Mouse (Mus musculus) forebrain, embryonic 12.5 days (tissue): ENCODE results near the gene Acot7. TPM values are rescaled to one million over a fixed set of nuclear protein-coding genes. Genes with fewer than 3 reads are reported as not detected.
A peak's percentile ranks its signal among the peaks of the same experiment; 100 is the strongest.

Experiments used
- ATAC-seq: fragments of 200-750 bp; cut with Nextera tagmentation; 2 replicates; pipeline ENCODE4 v1.8.0; 2017; ENCODE audit warnings: moderate TSS enrichment; ENCODE audit not compliant: low FRiP score
- H3K27ac ChIP-seq: fragments of 300-500 bp; sonication (generic); 2 replicates; pipeline ENCODE4 v1.5.1; 2016; ENCODE audit warnings: mild to moderate bottlenecking
- H3K27me3 ChIP-seq: fragments of 300-500 bp; sonication (generic); 2 replicates; pipeline ENCODE4 v1.6.1; 2016; ENCODE audit warnings: mild to moderate bottlenecking
- H3K36me3 ChIP-seq: fragments of 300-500 bp; sonication (generic); replicated peaks from 2 replicates; pipeline ENCODE4 v1.6.1; 2016; ENCODE audit warnings: mild to moderate bottlenecking
- H3K4me1 ChIP-seq: fragments of 300-500 bp; sonication (generic); 2 replicates; pipeline ENCODE4 v1.6.1; 2016
- H3K4me2 ChIP-seq: fragments of 300-500 bp; sonication (generic); 2 replicates; pipeline ENCODE4 v1.6.1; 2016; ENCODE audit warnings: mild to moderate bottlenecking, moderate library complexity
- H3K4me3 ChIP-seq: fragments of 300-500 bp; sonication (generic); replicated peaks from 2 replicates; pipeline ENCODE4 v1.5.1; 2016; ENCODE audit warnings: mild to moderate bottlenecking
- H3K9ac ChIP-seq: fragments of 300-500 bp; sonication (generic); 2 replicates; pipeline ENCODE4 v1.6.1; 2016; ENCODE audit warnings: mild to moderate bottlenecking
- H3K9me3 ChIP-seq: fragments of 300-500 bp; sonication (generic); 2 replicates; pipeline ENCODE4 v1.6.1; 2016
- WGBS: fragments of 180-500 bp; shearing (Covaris S2); methylation state at CpG from one replicate; pipeline ENCODE4 v1.1.7; 2016; 5-methylcytosine and 5-hydroxymethylcytosine counted together
- polyA plus RNA-seq: library from polyadenylated mRNA; unstranded; fragments of >200 nt; fragmentation: Nextera tagmentation; extraction: Ambion mirVana; gene quantifications from 2 replicates; pipeline ENCODE4 v1.2.1, GENCODE M21; 2016

Gene Acot7
- polyA plus RNA-seq, 1 experiment from 2014 or later = 85.9 TPM

DNA sequence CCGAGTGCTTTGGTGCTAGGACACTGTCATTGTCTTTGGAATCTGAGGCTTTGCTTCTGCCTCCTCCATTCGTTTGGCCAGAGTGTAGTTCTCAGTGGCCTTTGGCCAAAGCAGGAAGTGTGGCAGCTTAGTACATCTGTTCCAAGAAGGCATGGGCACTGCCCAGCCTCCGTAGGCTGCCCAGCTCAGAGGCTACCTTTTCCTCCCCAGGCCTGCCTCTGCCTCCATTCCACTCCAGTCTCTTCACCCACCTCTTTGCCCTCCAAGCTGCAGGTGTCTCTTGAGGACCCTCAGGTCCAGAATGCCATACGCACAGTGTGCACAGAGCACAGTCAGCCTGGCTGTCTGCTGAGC, 86.2 kb downstream of the Acot7 start:
- Histone ChIP-seq H3K9me3 (no peaks in the 10 kb centered on the region), H3K4me2 (no peak overlapping the region), H3K36me3 (peaks cover 10% of the 10 kb centered on the region), H3K27me3 (no peaks in the 10 kb centered on the region), H3K27ac (no peak overlapping the region), H3K9ac (no peak overlapping the region), H3K4me3 (no peak overlapping the region), H3K4me1 (peaks cover 15% of the 10 kb centered on the region)
- WGBS = 57% methylated on average over 4 of the region's 4 CpGs
- ATAC-seq = no peak

DNA sequence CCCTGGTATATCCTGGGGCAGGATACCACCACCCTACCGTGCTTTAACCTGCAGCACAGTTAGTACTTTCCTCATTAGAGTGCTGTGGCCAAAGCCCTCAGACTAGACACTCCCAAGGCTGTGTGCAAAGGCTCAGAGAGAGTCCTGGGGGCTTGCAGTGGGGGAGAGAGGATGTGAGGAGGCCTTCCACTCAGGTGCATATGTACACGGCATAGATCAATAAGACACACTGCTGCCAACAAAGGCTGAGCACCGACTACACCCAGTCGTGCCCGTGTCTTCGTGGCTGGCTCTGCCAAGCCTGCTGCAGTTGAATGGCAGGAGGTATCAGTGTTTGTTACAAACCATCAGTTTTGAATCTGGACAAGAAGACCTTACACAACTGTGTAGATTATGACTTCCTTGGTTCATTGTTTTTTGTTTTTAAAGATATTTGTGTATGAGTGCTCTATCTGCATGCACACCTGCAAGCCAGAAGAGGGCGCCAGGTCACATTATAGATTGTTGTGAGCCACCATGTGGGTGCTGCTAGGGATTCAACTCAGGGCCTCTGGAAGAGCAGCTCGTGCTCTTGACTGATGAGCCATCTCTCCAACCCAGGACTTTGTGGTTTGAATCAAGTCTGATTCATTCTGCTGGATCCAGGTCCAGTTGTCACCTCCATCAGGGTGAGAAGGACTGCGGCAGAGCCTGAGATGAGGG, 87.1 kb downstream of the Acot7 start:
- Histone ChIP-seq H3K9me3 (no peaks in the 10 kb centered on the region), H3K27me3 (no peaks in the 10 kb centered on the region), H3K4me2 (no peak overlapping the region), H3K36me3 (peaks cover 10% of the 10 kb centered on the region), H3K9ac (no peak overlapping the region), H3K4me3 (no peak overlapping the region), H3K4me1 (peaks cover 15% of the 10 kb centered on the region), H3K27ac (no peak overlapping the region)
- no peak for ATAC-seq
- 92% methylated on average over 9 of the region's 9 CpGs for WGBS

DNA sequence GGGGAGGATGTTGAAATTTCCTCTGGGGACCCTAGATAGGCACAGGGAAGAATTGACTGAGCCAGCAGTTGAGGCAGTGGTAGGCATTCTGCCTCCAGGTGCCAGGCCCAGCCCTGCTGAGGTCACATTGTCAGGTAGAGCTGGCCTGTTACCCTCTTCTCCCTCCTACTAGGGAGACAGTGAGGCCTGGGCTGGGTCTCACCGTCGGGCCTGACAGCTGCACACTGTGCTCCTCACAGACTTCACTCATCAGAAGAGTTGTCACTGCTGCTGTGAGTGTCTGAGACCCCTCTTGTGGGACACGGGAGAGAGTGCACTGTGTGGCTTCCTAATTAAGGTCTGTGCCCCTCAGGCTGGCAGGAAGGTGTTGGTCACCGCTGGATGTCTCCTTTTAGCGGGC, 87.9 kb downstream of the Acot7 start:
- H3K4me2 ChIP-seq = no peak overlapping the region
- H3K4me1 ChIP-seq = peaks cover 15% of the 10 kb centered on the region
- H3K27me3 ChIP-seq = no peaks in the 10 kb centered on the region
- WGBS = 63% methylated on average over 5 of the region's 5 CpGs
- ATAC-seq = no peak
- H3K27ac ChIP-seq = no peak overlapping the region
- no peak overlapping the region for H3K9ac ChIP-seq
- H3K4me3 ChIP-seq = no peak overlapping the region
- H3K9me3 ChIP-seq = no peaks in the 10 kb centered on the region
- H3K36me3 ChIP-seq = peaks cover 9% of the 10 kb centered on the region

DNA sequence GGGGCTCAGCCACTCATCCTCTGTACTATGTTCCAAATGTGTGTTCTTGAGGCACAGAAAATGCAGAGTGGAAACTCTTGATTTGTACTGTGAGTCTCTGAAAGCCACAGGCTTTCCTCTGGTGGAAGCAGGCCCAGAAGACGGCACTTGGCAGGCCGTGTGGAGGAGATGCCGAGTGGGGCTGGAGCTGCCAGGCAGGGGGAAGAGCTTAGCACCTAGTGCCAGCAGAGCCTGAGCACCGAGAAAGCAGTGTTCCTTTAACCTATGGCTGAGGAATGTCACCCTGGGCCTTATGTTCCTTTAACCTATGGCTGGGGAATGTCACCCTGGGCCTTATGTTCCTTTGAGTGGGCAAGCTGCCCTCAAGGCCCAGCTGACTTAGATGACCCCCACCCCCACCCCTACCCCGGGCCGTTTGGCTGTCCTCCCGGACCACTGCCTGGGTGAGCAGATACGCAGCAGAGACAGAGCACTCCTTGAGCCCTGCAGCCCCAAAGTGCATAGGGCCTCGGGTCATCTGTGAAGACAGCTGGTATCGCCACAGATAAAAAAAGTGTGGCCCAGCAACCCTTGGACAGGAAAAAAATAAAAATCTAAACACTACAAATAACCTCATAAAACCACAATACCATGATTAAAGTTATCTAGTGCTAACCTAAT, 88.4 kb downstream of the Acot7 start:
- Histone ChIP-seq H3K4me3 (no peak overlapping the region), H3K27me3 (0 out of 2 replicates have a peak, but pooled peaks cover 4% of the 10 kb centered on the region), H3K4me1 (peaks cover 15% of the 10 kb centered on the region), H3K9ac (no peak overlapping the region; the same call in 1 of the 2 replicates), H3K36me3 (peaks cover 6% of the 10 kb centered on the region; the same call in 1 of the 2 replicates), H3K4me2 (no peak overlapping the region), H3K9me3 (no peaks in the 10 kb centered on the region), H3K27ac (no peak overlapping the region)
- WGBS = 71% methylated on average over 10 of the region's 10 CpGs
- no peak for ATAC-seq

GRCm38 (mm10) chr4:152267748-152268369, 89.9 kb downstream of the Acot7 start:
- H3K4me1 ChIP-seq = peaks cover 20% of the 10 kb centered on the region
- H3K9ac ChIP-seq = no peak overlapping the region
- no peak for ATAC-seq
- peaks cover 11% of the 10 kb centered on the region; the same call in 1 of the 2 replicates for H3K27me3 ChIP-seq
- 86% methylated on average over 13 of the region's 13 CpGs for WGBS
- H3K36me3 ChIP-seq = peaks cover 3% of the 10 kb centered on the region; the same call in 1 of the 2 replicates
- H3K4me3 ChIP-seq = no peak overlapping the region
- no peak overlapping the region for H3K4me2 ChIP-seq
- no peaks in the 10 kb centered on the region for H3K9me3 ChIP-seq
- peak overlapping the region; percentile 3; the same call in 1 of the 2 replicates for H3K27ac ChIP-seq

DNA sequence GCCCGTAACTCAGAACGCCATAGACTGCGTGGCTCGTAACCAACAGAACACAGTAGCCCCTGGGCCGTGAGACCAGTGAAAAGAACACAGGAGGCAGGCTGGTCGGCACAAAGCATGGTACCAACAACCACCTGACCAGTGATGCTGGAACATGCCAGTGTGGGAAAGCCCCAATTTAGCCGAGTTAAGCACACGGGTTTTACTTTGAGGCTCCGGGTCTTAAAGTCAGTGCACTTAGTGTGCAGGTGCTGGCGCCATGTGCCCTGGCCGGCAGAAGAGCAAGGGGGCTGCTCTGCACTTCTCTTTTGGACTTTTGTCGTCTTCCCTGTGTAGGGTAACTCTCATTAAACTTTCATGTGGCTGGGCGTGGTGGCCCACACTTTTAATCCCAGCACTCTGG, 92.0 kb downstream of the Acot7 start:
- Histone ChIP-seq H3K27ac (no peak overlapping the region), H3K9ac (no peak overlapping the region), H3K27me3 (peaks cover 32% of the 10 kb centered on the region), H3K4me1 (peaks cover 31% of the 10 kb centered on the region), H3K4me3 (no peak overlapping the region), H3K36me3 (peaks cover under 1% of the 10 kb centered on the region; the same call in 1 of the 2 replicates), H3K4me2 (no peak overlapping the region), H3K9me3 (no peaks in the 10 kb centered on the region)
- no peak for ATAC-seq
- 87% methylated on average over 13 of the region's 13 CpGs for WGBS

DNA sequence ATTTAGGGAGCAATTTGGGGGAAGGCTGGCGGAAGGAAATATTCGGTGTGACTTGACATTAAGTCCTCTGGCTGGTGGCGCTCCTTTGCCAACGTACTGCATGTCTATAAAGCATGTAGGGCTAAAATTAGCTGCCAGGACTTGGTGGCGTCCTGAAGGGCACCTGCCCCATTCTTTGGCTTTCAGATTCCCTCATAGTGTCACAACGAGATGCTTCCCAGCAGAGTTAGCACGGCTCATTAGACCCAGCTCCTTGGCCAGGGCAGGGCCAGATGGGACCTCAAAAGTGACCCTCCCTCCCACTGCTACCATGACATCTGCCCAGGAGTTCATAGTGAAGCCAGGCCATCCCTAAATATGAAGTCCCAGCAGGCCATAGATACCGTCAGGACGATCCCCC, 92.7 kb downstream of the Acot7 start:
- no peak for ATAC-seq
- Histone ChIP-seq H3K9ac (no peak overlapping the region), H3K4me2 (no peak overlapping the region), H3K27me3 (peaks cover 38% of the 10 kb centered on the region), H3K27ac (no peak overlapping the region), H3K9me3 (no peaks in the 10 kb centered on the region), H3K4me3 (no peak overlapping the region), H3K4me1 (peaks cover 32% of the 10 kb centered on the region), H3K36me3 (no peaks in the 10 kb centered on the region; the same call in 1 of the 2 replicates)
- 76% methylated on average over 9 of the region's 9 CpGs for WGBS

DNA sequence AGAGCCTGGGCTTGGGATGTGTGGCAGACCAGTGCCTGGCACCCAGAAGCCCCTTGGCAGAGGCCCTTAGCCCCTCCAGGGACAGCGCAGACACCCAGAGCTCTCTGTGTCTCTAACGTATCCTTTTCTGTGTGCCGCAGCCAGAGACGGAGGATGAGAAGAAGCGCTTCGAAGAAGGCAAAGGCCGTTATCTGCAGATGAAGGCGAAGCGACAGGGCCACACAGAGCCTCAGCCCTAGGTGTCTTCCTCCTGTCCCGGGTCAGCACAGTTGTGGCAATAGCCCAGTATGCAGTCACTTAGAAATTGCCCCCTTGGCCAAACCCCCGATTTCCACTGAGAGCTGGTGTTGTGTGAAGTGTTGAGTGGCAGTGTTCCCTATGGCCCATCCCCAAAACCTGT, 93.4 kb downstream of the Acot7 start:
- no peak for ATAC-seq
- H3K4me1 ChIP-seq = peaks cover 32% of the 10 kb centered on the region
- H3K9me3 ChIP-seq = no peaks in the 10 kb centered on the region

DNA sequence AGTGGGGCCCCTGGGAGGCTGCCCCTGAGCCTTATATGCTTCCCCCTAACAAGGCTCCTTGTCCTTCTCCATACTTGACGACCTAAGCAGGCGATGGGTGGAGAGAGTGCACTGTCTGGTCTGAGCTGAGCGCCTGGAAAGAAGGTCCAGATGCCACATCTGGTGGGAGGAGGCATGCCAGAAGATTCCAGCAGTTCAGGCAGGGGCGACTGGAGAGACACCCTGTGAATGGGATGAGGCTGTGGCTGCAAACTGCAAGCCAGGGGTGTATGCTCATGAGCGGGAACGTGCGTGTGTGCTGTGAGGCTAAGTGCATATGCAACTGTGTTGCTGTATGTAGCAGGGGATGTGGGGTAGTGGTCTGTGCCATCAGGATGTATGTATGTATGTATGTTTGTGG, 94.1 kb downstream of the Acot7 start:
- Histone ChIP-seq H3K9me3 (no peaks in the 10 kb centered on the region), H3K4me1 (peaks cover 32% of the 10 kb centered on the region), H3K27me3 (peaks cover 52% of the 10 kb centered on the region), H3K9ac (no peak overlapping the region), H3K27ac (no peak overlapping the region), H3K36me3 (no peaks in the 10 kb centered on the region; the same call in 1 of the 2 replicates), H3K4me3 (no peak overlapping the region), H3K4me2 (no peak overlapping the region)
- ATAC-seq = no peak
- WGBS = 80% methylated on average over 7 of the region's 7 CpGs

More for the DNA sequence above, 93.4 kb downstream of the Acot7 start:
- Histone ChIP-seq H3K4me2 (no peak overlapping the region), H3K9ac (no peak overlapping the region), H3K27me3 (peaks cover 45% of the 10 kb centered on the region), H3K27ac (no peak overlapping the region), H3K4me3 (no peak overlapping the region), H3K36me3 (no peaks in the 10 kb centered on the region; the same call in 1 of the 2 replicates)
- 94% methylated on average over 11 of the region's 11 CpGs for WGBS

GRCm38 (mm10) chr4:152272449-152273049, 94.6 kb downstream of the Acot7 start:
- Histone ChIP-seq H3K9me3 (no peaks in the 10 kb centered on the region), H3K27ac (peak overlapping the region; percentile 36; the same call in 1 of the 2 replicates), H3K4me1 (peaks cover 32% of the 10 kb centered on the region), H3K4me2 (no peak overlapping the region), H3K4me3 (no peak overlapping the region), H3K36me3 (no peaks in the 10 kb centered on the region; the same call in 1 of the 2 replicates), H3K27me3 (peaks cover 53% of the 10 kb centered on the region), H3K9ac (no peak overlapping the region)
- ATAC-seq = 0 out of 2 replicates have a peak, but pooled peaks have one; percentile 12
- 35% methylated on average over 9 of the region's 9 CpGs for WGBS

- H3K27ac ChIP-seq = peak overlapping the region; percentile 26; the same call in 1 of the 2 replicates
- ATAC-seq = 0 out of 2 replicates have a peak, but pooled peaks have one; percentile 4
- no peak overlapping the region for H3K9ac ChIP-seq
- H3K9me3 ChIP-seq = no peaks in the 10 kb centered on the region
- H3K4me1 ChIP-seq = peaks cover 32% of the 10 kb centered on the region
- no peaks in the 10 kb centered on the region; the same call in 1 of the 2 replicates for H3K36me3 ChIP-seq
- peaks cover 55% of the 10 kb centered on the region for H3K27me3 ChIP-seq
- 21% methylated on average over 3 of the region's 3 CpGs for WGBS
- H3K4me2 ChIP-seq = peak overlapping the region; percentile 97
- H3K4me3 ChIP-seq = no peak overlapping the region
These were observed 95.3 kb downstream of the Acot7 start for GRCm38 (mm10) chr4:152273191-152273590.
